Mouse (Mus musculus) spleen, adult 12 weeks (tissue): Measurements from ENCODE around the gene Rims1.

Experiments used
- DNase-seq: peaks from one replicate; pipeline ENCODE4 v3.0.0; 2022; ENCODE audit warnings: low spot score

Gene Rims1

DNA sequence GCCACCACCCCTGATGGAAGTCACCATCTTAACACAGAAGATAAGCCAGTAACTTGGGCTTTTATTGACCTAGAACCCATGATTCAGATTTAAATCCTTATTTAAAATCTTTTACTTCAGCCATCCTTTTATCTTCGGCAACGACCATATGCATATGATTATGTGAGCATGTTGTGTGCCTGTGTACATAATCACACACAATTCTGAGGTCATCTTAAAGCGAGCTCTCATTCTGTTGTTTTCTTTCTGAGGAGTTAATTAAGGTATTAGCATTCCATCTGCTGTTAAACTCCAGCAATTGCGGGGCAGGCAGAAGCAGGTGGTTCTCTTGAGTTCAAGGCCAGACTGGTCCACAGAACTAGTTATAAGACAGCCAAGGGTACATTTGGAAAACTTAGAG is 452.1 kb downstream of the Rims1 start:
- DNase-seq = no peak

DNA sequence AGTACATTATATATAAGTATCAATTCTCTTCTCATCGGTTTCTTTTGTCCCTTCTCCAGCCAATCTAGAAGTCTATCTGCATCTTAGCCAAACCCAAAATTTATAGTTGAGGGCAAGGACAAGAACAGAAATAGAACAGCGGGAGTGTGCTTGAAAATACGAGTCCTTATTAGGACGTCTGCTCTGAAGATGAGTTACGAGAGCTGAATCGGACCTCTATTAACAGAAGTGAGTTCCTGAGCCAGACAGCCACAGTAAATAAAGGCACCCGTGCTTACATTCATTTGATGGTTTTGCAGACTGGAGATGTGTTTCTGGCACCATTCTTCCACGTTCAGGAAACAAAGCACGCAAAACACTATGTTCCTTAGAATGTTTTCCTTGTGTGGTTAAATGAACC is 466.9 kb downstream of the Rims1 start:
- DNase-seq = no peak

- no peak for DNase-seq
Measured at GRCm38 (mm10) chr1:22320941-22321676, 484.7 kb downstream of the Rims1 start.

GRCm38 (mm10) chr1:22315537-22315936 is 490.3 kb downstream of the Rims1 start:
- no peak for DNase-seq

DNA sequence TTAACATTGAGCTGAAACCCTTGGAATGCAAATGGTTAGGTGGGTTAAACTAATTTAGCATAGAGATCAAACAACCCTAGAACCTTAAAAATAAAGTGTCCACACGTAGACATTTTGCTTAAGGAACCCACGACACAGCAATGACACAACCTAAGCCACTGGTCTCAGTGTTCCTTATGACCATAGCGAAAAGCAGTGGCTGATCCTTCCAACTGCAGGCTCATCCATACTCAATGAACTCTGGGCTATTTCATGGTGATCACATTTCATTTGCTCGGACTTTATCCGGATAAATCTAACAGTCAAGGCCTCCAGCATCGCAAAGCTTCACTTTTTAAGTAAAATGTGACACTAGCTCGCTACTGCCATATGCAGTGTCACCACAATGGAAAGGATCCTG is 494.3 kb downstream of the Rims1 start:
- no peak for DNase-seq

- DNase-seq = no peak
Measured at GRCm38 (mm10) chr1:22306519-22306918, 499.3 kb downstream of the Rims1 start.

- no peak for DNase-seq
Measured at GRCm38 (mm10) chr1:22305932-22306331, 499.9 kb downstream of the Rims1 start.

DNA sequence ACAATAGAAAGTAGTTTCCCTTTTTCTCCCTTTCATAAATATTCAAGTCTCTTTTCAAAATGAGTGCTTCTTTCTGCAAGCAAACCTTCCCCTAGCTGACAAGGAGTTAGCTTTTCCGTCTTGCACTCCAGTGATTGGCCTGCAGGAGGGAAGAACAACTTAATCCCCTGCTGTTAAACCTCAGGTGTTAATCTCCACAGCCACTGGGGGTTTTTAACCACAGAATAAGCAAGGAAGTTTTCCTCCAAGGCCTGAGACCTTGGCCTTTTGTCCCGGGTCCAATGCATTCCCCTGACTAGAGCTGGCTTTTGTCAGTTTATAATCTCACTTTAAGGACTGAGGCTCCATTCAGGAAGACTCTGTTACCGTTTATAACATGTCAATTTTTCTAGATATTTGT is 511.8 kb downstream of the Rims1 start:
- DNase-seq = no peak

GRCm38 (mm10) chr1:22293310-22293709 is 512.5 kb downstream of the Rims1 start:
- DNase-seq = no peak

DNA sequence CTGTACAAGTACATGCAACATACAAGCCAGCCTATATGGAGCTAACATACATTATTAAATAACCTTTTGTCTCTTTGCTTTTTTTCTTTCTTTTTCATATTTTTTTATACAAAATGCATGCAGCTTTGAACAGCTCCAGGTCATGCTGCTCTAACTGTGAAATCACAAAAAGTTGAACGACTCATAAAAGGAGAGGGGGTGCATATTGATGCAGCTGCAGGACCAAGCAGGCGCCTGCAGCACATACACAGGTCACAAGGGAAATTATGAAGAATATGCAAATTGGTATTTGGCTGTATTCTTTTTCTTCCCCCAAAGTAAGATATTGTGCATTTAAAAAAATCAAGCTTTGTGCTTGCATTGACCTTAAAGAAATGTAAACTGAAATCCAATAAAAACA is 519.0 kb downstream of the Rims1 start:
- DNase-seq = no peak

- no peak for DNase-seq
Measured at GRCm38 (mm10) chr1:22279954-22280353, 525.8 kb downstream of the Rims1 start.

- no peak for DNase-seq
Measured at GRCm38 (mm10) chr1:22274081-22274480, 531.7 kb downstream of the Rims1 start.

GRCm38 (mm10) chr1:22270131-22270530 is 535.7 kb downstream of the Rims1 start:
- DNase-seq = no peak

- peak; percentile 2 for DNase-seq
Measured at GRCm38 (mm10) chr1:22268581-22269359, 537.0 kb downstream of the Rims1 start.

- DNase-seq = no peak
Measured at GRCm38 (mm10) chr1:22266491-22266890, 539.3 kb downstream of the Rims1 start.

- DNase-seq = no peak
Measured at GRCm38 (mm10) chr1:22265528-22265927, 540.3 kb downstream of the Rims1 start.

GRCm38 (mm10) chr1:22262169-22262950 is 543.4 kb downstream of the Rims1 start:
- no peak for DNase-seq

DNA sequence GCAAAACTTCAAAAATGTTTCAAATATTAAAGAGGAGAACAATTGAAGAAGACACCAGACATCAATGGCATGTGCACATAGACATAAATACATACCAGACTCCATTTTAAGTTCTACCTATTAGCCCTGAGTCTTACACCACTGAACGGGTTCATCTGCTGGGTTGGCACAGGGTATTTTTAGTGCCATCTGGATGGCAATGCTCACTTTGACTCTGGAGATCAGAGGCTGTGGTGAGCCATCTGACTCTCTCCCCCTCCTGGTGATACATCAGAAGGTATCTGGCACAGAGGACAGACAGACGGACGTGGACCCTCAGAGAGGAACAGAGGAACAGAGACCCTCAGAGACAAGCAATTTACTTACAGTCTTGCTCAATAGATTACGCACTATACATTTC is 544.1 kb downstream of the Rims1 start:
- DNase-seq = no peak

DNA sequence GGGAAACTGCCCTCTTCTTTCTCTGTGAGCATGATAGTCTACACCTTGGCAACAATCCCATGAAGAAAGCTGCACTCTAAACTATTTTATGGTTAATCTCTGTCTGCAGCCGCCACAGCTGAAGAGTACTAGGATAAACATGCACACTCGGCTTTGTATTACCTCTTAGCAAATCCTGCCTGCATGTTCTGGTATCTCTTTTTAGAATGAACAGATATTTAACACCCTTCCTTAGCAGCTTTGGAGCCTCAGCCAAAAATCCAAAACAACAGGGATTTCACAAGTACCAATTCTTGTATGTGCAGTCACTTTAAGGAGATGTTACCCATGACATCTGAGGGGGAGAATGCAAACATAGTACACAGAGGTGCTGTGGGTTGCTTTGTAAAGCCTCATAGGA is 545.5 kb downstream of the Rims1 start:
- DNase-seq = no peak

GRCm38 (mm10) chr1:22258356-22258755 is 547.4 kb downstream of the Rims1 start:
- no peak for DNase-seq

DNA sequence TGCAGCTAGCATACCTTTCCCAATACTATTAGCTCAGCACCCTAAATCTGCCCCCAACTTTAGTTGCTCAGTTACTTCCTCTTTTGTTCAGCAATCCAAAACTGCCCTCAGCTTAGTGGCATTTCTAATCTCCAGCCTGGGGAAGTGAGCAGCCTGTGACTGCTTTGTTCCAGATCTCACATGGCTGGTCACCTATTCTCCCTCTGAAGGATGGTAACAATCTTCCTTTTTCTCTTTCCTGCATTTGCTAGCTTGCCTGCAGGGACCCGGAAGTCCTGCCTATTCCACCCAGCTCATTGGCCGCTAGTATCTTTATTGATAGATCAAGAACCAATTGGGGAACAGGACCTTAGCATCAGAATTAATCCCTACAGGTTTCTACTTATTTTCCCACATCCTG is 551.5 kb downstream of the Rims1 start:
- DNase-seq = no peak

- no peak for DNase-seq
Measured at GRCm38 (mm10) chr1:22252873-22253272, 552.9 kb downstream of the Rims1 start.

- DNase-seq = no peak
Measured at GRCm38 (mm10) chr1:22248898-22249386, 556.9 kb downstream of the Rims1 start.
